Mouse (Mus musculus): ENCODE measurements around the gene Pphln1.
A peak's percentile ranks its signal among the peaks of the same experiment; 100 is the strongest.
"Not testable (repeated sequence)": the region's sequence is repeated elsewhere in the genome, so short reads cannot be mapped to it uniquely, and the experiment has no call there.

The Pphln1 gene

DNA sequence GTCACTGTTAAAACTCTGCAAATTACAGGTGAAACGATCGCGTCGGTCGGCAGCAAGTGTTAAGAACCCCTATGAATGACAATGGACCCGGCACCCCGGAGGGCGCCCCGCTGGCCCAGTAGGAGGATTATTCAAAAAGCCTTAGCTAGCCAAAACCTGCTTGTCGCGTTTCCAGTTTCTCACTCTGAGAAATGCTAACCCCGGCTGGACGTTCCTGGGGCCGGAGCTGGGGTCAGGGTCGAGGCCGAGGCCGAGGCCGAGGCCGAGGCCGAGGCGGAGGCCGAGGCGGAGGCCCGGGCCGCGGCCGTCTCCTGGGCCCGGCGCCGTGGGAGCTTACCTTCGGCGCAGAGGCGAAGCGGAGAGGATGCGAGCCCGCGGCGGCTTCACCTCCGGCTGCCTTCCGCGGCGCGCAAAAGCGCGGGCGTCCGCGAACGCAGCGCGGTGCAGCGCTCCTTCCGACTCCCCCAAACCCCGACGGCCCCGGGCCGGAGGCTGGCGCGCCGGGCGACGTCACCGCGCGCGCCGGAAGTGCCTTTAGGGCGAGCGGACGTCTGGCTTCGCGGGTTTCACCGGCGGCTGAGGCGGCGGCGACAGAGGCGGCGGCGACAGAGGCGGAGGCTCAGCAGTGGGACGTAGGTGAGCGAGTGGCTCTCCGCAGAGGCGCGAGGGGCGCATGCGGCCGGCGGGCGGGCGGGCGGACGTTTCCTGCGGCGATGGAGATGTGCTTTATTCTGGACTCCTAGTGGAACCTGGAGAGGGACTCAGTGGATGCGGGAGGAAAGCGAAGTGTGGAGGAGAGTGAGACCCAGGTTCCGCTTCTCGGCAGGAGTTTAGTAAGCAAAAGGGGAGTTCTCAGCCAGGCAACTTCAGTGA is at the start of gene Pphln1, which contains the start of gene Zcrb1:
Pphln1 (plus strand) TSS at position 525 of the 873 bp plus-strand sequence.
Zcrb1 (minus strand) TSS at position 509 of the 873 bp plus-strand sequence.
- peak; percentile 79 for DNase-seq (ENCODE audit: low spot score)

GRCm38 (mm10) chr15:93358346-93359095 is 39.6 kb upstream of the Pphln1 start:
- no peak for DNase-seq (ENCODE audit: low spot score)

DNA sequence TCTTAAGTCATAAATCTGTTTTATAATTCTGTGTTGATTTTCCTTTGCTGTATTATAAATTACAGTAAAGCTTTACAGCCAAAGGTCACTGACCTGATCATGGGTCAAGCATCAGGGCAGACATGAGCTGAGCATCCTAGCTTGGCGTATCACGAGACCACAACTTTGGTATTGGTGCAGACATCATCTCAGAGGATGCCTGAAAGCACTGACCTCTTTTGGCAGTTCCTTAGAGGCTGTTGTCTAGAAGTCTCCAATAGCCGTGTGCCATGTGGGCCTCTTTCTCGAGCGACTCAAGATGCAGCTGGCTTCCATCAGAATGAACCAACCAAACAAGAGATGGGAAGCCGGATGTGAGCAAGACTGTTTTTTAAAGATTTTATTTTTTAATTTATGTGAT is 32.6 kb upstream of the Pphln1 start:
- no peak for DNase-seq (ENCODE audit: low spot score)

DNA sequence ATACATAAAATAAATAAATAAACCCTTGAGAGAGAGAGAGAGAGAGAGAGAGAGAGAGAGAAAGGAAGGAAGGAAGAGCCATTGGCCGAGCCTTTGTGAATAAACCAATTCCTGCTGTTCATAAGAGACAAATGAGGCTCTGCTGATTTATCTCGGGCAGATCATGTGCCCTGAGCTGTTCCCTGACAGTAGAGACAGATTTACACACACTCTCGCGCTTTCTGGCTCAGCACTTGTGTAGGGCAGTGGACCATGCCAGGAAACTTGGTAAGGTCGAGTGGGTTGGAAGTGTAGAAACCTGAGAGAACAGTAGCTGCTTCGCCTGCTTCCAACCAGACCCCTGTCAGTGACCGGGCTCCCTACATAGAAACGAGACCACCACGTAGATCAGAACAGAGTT is 29.6 kb upstream of the Pphln1 start:
- DNase-seq (ENCODE audit: low spot score) = no peak

- DNase-seq (ENCODE audit: low spot score) = no peak
These were observed 26.3 kb upstream of the Pphln1 start for GRCm38 (mm10) chr15:93371838-93372237.

DNA sequence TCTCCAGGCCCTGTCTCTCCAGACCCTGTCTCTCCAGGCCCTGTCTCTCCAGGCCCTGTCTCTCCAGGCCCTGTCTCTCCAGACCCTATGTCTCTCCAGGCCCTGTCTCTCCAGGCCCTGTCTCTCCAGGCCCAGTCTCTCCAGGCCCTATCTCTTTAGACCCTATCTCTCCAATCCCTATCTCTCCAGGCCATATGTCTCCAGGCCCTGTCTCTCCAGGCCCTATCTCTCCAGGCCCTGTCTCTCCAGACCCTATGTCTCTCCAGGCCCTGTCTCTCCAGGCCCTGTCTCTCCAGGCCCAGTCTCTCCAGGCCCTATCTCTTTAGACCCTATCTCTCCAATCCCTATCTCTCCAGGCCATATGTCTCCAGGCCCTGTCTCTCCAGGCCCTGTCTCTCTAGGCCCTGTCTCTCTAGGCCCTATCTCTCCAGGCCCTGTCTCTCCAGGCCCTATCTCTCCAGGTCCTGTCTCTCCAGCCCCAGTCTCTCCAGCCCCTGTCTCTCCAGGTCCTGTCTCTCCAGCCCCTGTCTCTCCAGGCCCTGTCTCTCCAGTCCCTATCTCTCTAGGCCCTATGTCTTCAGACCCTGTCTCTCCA is 25.5 kb upstream of the Pphln1 start:
- not testable (repeated sequence) for DNase-seq (ENCODE audit: low spot score)

DNA sequence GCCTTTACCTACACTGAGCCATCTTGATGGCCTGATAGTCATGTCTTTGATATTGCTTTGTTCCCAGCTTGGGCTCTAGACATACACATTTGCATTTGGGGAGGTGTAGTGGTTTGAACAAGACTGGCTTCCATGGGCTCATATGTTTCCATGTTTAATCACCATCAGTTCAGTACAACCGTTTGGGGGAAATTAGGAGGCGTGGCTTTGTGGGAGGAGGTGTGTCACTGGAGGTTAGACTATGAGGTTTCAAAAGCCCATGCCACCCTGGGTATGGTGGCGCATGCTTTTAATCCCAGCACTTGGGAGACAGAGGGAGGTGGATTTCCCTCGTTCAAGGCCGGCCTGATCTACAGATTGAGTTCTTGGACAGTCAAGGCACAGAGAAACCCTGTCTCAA is 22.5 kb upstream of the Pphln1 start:
- no peak for DNase-seq (ENCODE audit: low spot score)

GRCm38 (mm10) chr15:93379177-93379576 is 19.0 kb upstream of the Pphln1 start:
- no peak for DNase-seq (ENCODE audit: low spot score)

- DNase-seq (ENCODE audit: low spot score) = no peak
These were observed 16.8 kb upstream of the Pphln1 start for GRCm38 (mm10) chr15:93381337-93381736.

DNA sequence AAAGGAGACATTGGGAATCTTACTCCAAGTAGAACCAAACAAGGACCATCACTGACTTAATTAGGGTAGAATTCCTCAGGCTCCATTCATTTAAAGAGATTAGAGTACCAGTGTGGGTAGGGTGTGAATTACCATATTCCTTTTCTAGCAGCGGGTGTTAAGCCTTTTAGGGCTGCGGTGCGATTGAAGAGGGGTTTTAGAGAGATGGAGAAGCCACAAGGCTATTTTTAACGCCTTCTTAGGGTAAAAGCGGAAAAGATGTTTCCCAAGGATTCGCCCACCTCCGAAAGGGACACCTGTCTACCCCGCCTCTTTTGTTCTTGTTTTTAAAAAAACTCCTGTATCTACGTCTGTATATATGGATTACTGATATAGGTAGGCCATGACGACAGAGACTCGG is 881 bp upstream of the Pphln1 start:
- no peak for DNase-seq (ENCODE audit: low spot score)

DNA sequence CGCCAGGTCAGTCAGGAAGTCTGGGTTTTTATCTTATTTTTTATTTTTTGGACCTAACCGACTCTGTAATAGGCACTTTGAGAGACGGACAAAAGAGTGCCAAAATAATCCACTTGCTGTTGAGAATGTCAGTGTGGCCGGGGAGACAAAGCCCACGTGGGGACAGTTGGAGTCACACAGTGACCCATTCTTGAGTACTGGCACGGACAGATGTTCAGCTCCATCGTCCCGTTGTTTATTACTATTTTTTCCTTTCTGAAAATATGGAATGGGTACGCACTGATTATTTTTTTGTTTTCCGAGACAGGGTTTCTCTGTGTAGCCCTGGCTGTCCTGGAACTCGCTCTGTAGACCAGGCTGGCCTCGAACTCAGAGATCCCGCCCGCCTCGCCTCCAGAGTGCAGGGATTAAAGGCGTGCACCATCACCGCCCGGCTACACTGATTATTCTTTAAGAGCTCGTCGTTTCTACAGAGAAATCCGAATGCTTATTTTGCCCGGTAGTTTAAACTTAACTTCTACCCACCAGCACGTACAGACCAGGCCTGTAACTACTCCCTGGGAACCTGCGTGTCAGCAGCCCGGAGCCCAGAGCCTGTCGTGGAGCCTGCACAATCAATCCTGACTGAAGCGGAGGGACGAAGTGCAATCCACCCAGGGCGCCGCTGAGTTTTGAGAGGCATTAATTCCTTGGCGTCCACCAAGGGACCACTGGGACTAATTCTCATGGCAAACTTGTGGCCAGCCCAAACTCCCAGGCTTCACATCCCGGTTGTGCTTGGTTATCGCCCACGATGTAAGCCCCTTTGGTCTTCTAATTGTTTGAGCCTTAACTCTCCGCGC is 770 bp downstream of the Pphln1 start:
- DNase-seq (ENCODE audit: low spot score) = no peak

DNA sequence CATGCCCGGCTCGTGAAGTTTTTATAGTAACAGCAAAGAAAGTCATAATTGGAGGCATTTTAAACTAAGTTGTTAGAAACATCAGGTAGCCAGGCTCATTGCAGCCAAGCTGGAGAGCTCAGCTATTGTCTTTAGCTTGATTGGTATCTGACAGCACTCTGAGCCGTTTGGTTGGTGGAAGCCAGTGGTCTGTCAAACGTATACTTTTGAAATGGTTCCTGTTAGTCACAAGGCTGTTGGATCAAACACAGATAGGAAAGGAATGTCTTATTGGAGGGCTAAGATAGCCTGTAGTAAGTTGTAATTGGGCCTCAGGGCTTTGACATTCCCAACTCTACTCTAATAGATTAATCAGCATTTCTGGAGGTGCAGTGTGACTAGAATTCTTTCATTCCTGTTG is 3.3 kb downstream of the Pphln1 start:
- no peak for DNase-seq (ENCODE audit: low spot score)

DNA sequence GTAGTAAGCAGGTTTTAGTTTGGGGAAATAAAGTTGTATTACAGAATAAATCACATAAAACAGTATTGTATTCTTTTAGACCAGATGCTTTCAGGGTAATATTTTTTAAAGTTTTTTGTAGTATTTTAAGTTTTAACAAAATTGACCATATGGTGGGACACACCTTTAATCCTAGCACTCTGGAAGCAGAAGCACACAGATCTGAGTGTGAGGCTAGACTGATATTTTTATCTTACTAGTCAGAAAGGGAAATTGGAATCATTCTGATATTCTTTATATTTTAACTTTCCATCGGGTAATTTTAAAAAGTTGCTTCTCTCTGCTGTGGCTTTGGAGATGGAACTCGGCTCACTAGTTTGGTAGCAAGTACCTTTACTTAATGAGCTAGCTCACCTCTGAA is 4.6 kb downstream of the Pphln1 start:
- no peak for DNase-seq (ENCODE audit: low spot score)

- DNase-seq (ENCODE audit: low spot score) = no peak
These were observed 6.7 kb downstream of the Pphln1 start for GRCm38 (mm10) chr15:93404849-93405248.

DNA sequence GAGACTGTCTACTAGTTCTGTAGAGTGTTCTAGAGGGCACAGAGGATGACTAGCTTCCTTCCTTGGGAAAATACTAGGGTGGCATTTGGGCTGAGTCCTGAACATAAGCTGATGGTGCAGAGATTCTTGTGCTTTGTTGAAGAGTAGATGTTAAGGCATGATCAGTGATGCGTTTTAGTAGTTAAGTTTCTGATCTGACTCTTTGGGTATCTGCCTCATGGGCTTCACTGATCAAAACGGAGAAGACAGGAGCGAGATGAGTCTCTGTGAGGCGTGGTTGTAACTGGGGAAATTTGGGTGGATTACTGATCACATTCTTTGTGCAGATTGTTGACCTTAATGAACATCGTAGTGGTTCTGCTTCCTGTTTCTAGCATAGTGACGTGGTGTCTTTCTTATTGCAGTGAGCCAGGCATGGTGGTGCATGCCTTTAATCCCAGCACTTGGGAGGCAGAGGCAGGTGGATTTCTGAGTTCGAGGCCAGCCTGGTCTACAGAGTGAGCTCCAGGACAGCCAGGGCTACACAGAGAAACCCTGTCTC is 7.4 kb downstream of the Pphln1 start:
- no peak for DNase-seq (ENCODE audit: low spot score)

- DNase-seq (ENCODE audit: low spot score) = no peak
These were observed 8.3 kb downstream of the Pphln1 start for GRCm38 (mm10) chr15:93406492-93406891.

DNA sequence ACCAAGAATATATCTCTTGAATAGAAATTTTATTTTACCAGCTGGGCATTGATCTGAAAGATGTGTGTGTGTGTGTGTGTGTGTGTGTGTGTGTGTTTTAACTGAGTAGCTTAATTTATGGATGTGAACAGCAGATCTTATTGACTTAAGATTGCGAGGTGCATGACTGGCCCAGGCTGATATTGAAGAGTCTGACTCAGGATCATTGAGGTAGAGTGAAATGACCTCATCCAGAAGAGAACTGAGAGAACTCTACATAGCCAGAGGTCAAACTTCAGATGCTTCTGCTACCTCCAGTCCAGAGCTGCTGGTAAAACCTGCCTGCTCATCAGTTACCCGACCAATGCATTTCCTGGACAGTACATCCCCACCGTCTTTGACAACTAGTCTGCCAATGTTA is 14.3 kb downstream of the Pphln1 start:
- DNase-seq (ENCODE audit: low spot score) = no peak

DNA sequence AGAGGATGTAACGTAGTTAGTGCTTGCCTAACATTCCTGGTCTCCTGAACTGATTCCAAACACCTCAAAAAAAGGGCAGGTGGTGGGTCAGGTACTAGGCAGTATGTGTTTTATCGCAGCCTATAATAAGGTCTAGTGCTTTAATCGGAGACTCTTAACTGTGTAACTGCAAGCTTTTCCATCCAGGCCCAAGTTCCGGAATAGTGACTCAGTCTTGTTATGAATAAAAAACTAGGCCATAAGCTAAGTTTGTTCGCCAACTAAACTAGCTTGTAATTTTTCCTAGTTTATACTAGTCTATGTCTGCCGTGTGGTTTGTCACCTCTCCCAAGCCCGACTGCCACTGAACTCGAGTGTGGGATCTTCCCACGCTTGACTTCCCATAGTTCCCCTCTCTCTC is 16.3 kb downstream of the Pphln1 start:
- DNase-seq (ENCODE audit: low spot score) = no peak

DNA sequence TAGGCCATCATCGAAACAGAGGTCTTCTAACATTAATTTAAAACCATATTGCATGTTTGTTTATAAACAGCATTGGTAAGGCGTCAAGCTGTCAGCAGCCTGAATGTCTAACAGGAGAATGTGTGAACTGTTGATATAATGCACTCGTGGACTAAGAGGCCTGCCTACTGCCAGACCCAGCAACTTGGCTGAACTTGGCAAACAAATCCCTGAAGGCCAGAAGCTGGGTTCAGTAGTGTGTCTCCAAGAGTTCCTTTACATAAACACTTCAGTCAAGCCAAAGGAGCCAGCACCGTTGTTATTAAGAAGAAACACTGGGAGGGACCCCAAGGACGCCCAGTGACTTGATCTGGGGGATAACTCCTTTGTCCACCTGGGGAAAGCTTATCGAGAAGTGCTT is 18.1 kb downstream of the Pphln1 start:
- no peak for DNase-seq (ENCODE audit: low spot score)

DNA sequence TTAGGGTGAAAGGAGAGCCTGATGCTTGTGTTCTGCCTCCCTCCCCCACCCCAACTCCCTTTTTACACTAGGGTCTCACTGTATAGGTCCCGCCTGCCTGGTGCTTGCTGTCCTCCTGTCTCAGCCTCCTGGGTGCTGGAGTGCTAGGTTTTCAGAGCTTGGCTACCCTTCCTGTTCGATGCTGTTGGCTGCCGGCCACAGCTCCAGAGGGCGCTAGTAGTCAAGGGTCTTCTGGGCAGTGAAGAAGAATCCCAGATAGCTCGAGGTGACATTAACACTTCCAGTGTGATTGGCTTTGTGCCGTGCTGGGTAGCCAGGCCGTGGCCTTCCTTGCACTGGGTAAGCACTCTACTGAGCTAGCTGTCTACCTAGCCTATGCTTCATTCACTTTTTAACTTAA is 22.4 kb downstream of the Pphln1 start:
- DNase-seq (ENCODE audit: low spot score) = no peak

DNA sequence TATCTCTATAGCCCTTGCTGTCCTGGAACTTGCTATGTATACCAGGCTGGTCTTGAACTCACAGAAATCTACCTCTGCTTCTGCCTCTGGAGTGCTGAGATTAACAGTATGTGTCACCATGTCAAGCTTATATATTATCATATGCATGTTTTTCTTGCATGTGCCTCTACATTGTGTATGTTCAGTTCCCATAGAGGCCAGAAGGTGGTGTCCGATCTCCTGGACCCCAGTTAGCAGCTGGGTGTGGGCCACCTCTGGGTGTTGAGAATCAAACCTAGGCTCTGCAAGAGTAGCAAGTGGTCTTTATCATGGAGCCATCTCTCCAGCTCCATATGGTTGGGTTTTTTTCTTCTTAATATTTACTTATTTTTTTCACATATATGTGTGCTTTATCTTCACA is 24.4 kb downstream of the Pphln1 start:
- DNase-seq (ENCODE audit: low spot score) = no peak

- no peak for DNase-seq (ENCODE audit: low spot score)
These were observed 35.7 kb downstream of the Pphln1 start for GRCm38 (mm10) chr15:93433811-93434210.
